Mouse (Mus musculus) left cerebral cortex, postnatal 10 days (tissue): ENCODE data around the gene Tspan33. TPM values are rescaled to one million over a fixed set of nuclear protein-coding genes. Genes with fewer than 3 reads are reported as not detected.
"Not testable (repeated sequence)": the region's sequence is repeated elsewhere in the genome, so short reads cannot be mapped to it uniquely, and the experiment has no call there.

Experiments used
- DNase-seq, 2 experiments: peaks; one replicate each; pipeline ENCODE4 v3.0.0; 2021 to 2022; ENCODE audit warnings: low spot score in 2 of 2, mixed read lengths in 1 of 2; ENCODE audit errors: extremely low spot score in 1 of 2
- intact Hi-C: fragments of 180-260 bp; cut with DNase I; formaldehyde crosslinking; loops from one replicate; pipeline ENCODE4 v1.15.1; 2025
- total RNA-seq, 2 experiments: library from RNA; stranded (reverse); gene quantifications; 2 replicates each; pipeline ENCODE4 v1.2.3; 2021

Gene Tspan33
- total RNA-seq, 2 experiments from 2014 or later, result 18.8 to 20.4 TPM

GRCm38 (mm10) chr6:29735336-29735688 lies 41.3 kb downstream of the Tspan33 start, which contains the start of gene Smo:
Gene Smo, plus strand, starts transcription at chr6:29735503.
- peak; percentile 48 to 88 for DNase-seq
- intact Hi-C loops, result no loop called here

GRCm38 (mm10) chr6:29735689-29736451 lies 41.8 kb downstream of the Tspan33 start:
- DNase-seq, result peak in 1 of 2 experiments; percentile 74
- intact Hi-C loops, result no loop called here

GRCm38 (mm10) chr6:29736610-29737458 lies 42.8 kb downstream of the Tspan33 start:
- intact Hi-C loops, result no loop called here
- DNase-seq, result no peak

- peak in 1 of 2 experiments; percentile 66 for DNase-seq
- intact Hi-C loops, result no loop called here
Measured at GRCm38 (mm10) chr6:29751466-29752152, 57.6 kb downstream of the Tspan33 start.

GRCm38 (mm10) chr6:29753336-29753735 lies 59.3 kb downstream of the Tspan33 start:
- intact Hi-C loops, result no loop called here
- no peak for DNase-seq

GRCm38 (mm10) chr6:29756001-29756400 lies 62.0 kb downstream of the Tspan33 start:
- intact Hi-C loops, result loop anchor here (5.0 kb wide), 1 partner anchor 44 kb away; no protein-coding TSS in a partner anchor
- DNase-seq, result no peak

- intact Hi-C loops, result loop anchor here (5.0 kb wide), 1 partner anchor 44 kb away; no protein-coding TSS in a partner anchor
- no peak for DNase-seq
Measured at GRCm38 (mm10) chr6:29756476-29756875, 62.5 kb downstream of the Tspan33 start.

GRCm38 (mm10) chr6:29758417-29758816 lies 64.4 kb downstream of the Tspan33 start:
- DNase-seq, result peak in 1 of 2 experiments; percentile 78
- intact Hi-C loops, result loop anchor here (5.0 kb wide), 1 partner anchor 46 kb away; no protein-coding TSS in a partner anchor

- DNase-seq, result no peak
- intact Hi-C loops, result loop anchor here (5.0 kb wide), 1 partner anchor 47 kb away; no protein-coding TSS in a partner anchor
Measured at GRCm38 (mm10) chr6:29759012-29759679, 65.1 kb downstream of the Tspan33 start.

- DNase-seq, intact Hi-C loops: not testable (repeated sequence)
Measured at GRCm38 (mm10) chr6:29760397-29760796, 66.4 kb downstream of the Tspan33 start.

GRCm38 (mm10) chr6:29761282-29761681 lies 67.3 kb downstream of the Tspan33 start:
- intact Hi-C loops, result no loop called here
- no peak for DNase-seq

- intact Hi-C loops, result no loop called here
- no peak for DNase-seq
Measured at GRCm38 (mm10) chr6:29762524-29762923, 68.5 kb downstream of the Tspan33 start.

GRCm38 (mm10) chr6:29766874-29767273 lies 72.9 kb downstream of the Tspan33 start:
- intact Hi-C loops, result no loop called here
- DNase-seq, result no peak

Other genes starting within 250 kb of the Tspan33 start
- gene Atp6v1f, start 226.5 kb upstream of the Tspan33 start, total RNA-seq, result 100 to 1,000 TPM; 246 to 249 TPM
- 1 to 10 TPM in 1 of 2 experiments, under 1 TPM in 1; 0.54 to 1.1 TPM for gene Atp6v1fnb, start 222.8 kb upstream of the Tspan33 start, total RNA-seq
- gene Kcp, start 186.3 kb upstream of the Tspan33 start, total RNA-seq, result 1 to 10 TPM; 6.7 to 8.9 TPM
- gene Irf5, start 167.6 kb upstream of the Tspan33 start, total RNA-seq, result 1 to 10 TPM; 3.1 to 3.5 TPM
- 10 to 100 TPM; 73.8 to 77.3 TPM for gene Tnpo3, start 84.3 kb upstream of the Tspan33 start, total RNA-seq
- gene Smo, start 41.3 kb downstream of the Tspan33 start, total RNA-seq, result 10 to 100 TPM; 10.6 to 11.3 TPM
- gene Ahcyl2, start 73.8 kb downstream of the Tspan33 start, total RNA-seq, result 10 to 100 TPM; 67.9 to 75.9 TPM
- 10 to 100 TPM in 1 of 2 experiments, 1 to 10 TPM in 1; 9.6 to 13.1 TPM for gene Strip2, start 222.8 kb downstream of the Tspan33 start, total RNA-seq